Mouse (Mus musculus) neural tube, embryonic 11.5 days (tissue): ENCODE data around the gene Tekt2. TPM values are rescaled to one million over a fixed set of nuclear protein-coding genes. Genes with fewer than 3 reads are reported as not detected.

Source experiments
- ATAC-seq: fragments of 200-750 bp; cut with Nextera tagmentation; 2 replicates; pipeline ENCODE4 v1.8.0; 2017; ENCODE audit warnings: moderate number of reproducible peaks, mild to moderate bottlenecking, moderate TSS enrichment, moderate library complexity; ENCODE audit not compliant: insufficient read depth, low FRiP score, low TSS enrichment
- DNase-seq: peaks from one replicate; pipeline ENCODE4 v3.0.0-alpha.2; 2015; ENCODE audit warnings: low spot score
- H3K27ac ChIP-seq: fragments of 300-500 bp; sonication (generic); 2 replicates; pipeline ENCODE4 v1.5.1; 2014; ENCODE audit warnings: low read depth, mild to moderate bottlenecking, low read length
- H3K27me3 ChIP-seq: fragments of 300-500 bp; sonication (generic); 2 replicates; pipeline ENCODE4 v1.6.1; 2014; ENCODE audit warnings: mild to moderate bottlenecking, low read length, mixed read lengths; ENCODE audit not compliant: control insufficient read depth, insufficient read depth
- H3K36me3 ChIP-seq: fragments of 300-500 bp; sonication (generic); 2 replicates; pipeline ENCODE4 v1.6.1; 2014; ENCODE audit warnings: mild to moderate bottlenecking, low read length, moderate library complexity, mixed read lengths; ENCODE audit not compliant: control insufficient read depth, insufficient read depth
- H3K4me1 ChIP-seq: fragments of 300-500 bp; sonication (generic); 2 replicates; pipeline ENCODE4 v1.6.1; 2014; ENCODE audit warnings: low read length, mixed read lengths; ENCODE audit not compliant: control insufficient read depth, insufficient read depth
- H3K4me2 ChIP-seq: fragments of 300-500 bp; sonication (generic); 2 replicates; pipeline ENCODE4 v1.6.1; 2014; ENCODE audit warnings: low read depth, mild to moderate bottlenecking, moderate library complexity
- H3K4me3 ChIP-seq: fragments of 300-500 bp; sonication (generic); 2 replicates; pipeline ENCODE4 v1.5.1; 2014; ENCODE audit warnings: low read depth, low read length
- H3K9ac ChIP-seq: fragments of 300-500 bp; sonication (generic); 2 replicates; pipeline ENCODE4 v1.6.1; 2014; ENCODE audit warnings: mild to moderate bottlenecking, low read length
- H3K9me3 ChIP-seq: fragments of 300-500 bp; sonication (generic); 2 replicates; pipeline ENCODE4 v1.6.1; 2016; ENCODE audit warnings: low read length; ENCODE audit not compliant: control insufficient read depth
- WGBS: fragments of 180-500 bp; shearing (Covaris S2); extraction: QIAGEN DNeasy Blood & Tissue Kit; methylation state at CpG from one replicate; pipeline ENCODE4 v1.1.7; 2014; 5-methylcytosine and 5-hydroxymethylcytosine counted together
- polyA plus RNA-seq: library from polyadenylated mRNA; unstranded; fragments of >200 nt; fragmentation: Nextera tagmentation; extraction: Ambion mirVana; gene quantifications from 2 replicates; pipeline ENCODE4 v1.2.1, GENCODE M21; 2014

Tekt2 gene
- polyA plus RNA-seq, 1 experiment from 2014 or later = 1.2 TPM

GRCm38 (mm10) chr4:126313202-126313601, 12.3 kb downstream of the Tekt2 start:
- Histone ChIP-seq H3K27me3 (no peaks in the 10 kb centered on the region), H3K4me3 (no peak overlapping the region), H3K4me1 (no peaks in the 10 kb centered on the region), H3K9ac (no peak overlapping the region), H3K4me2 (no peak overlapping the region), H3K27ac (no peak overlapping the region), H3K9me3 (no peaks in the 10 kb centered on the region), H3K36me3 (peaks cover 17% of the 10 kb centered on the region)
- ATAC-seq (no peak), DNase-seq (no peak)
- 40% methylated on average over 5 of the region's 5 CpGs for WGBS

GRCm38 (mm10) chr4:126311566-126312200, 13.8 kb downstream of the Tekt2 start:
- DNase-seq = no peak
- H3K27me3 ChIP-seq = no peaks in the 10 kb centered on the region
- no peak for ATAC-seq
- H3K4me2 ChIP-seq = no peak overlapping the region
- no peak overlapping the region for H3K9ac ChIP-seq
- 83% methylated on average over 16 of the region's 16 CpGs for WGBS
- H3K4me1 ChIP-seq = no peaks in the 10 kb centered on the region
- H3K4me3 ChIP-seq = no peak overlapping the region
- H3K36me3 ChIP-seq = peaks cover 10% of the 10 kb centered on the region
- H3K27ac ChIP-seq = no peak overlapping the region
- H3K9me3 ChIP-seq = no peaks in the 10 kb centered on the region

- Histone ChIP-seq H3K27me3 (no peaks in the 10 kb centered on the region), H3K4me3 (no peak overlapping the region), H3K27ac (no peak overlapping the region), H3K36me3 (no peaks in the 10 kb centered on the region), H3K4me1 (no peaks in the 10 kb centered on the region), H3K9me3 (no peaks in the 10 kb centered on the region), H3K9ac (no peak overlapping the region), H3K4me2 (no peak overlapping the region)
- no peak for DNase-seq
- 63% methylated on average over 7 of the region's 7 CpGs for WGBS
- ATAC-seq = 0 out of 2 replicates have a peak, but pooled peaks have one; percentile 27
Observed at GRCm38 (mm10) chr4:126310344-126310743, 15.1 kb downstream of the Tekt2 start.

- no peak overlapping the region for H3K9ac ChIP-seq
- ATAC-seq (peak; percentile 78), DNase-seq (peak; percentile 94)
- H3K4me2 ChIP-seq = peak overlapping the region; percentile 39
- H3K4me1 ChIP-seq = no peaks in the 10 kb centered on the region
- no peaks in the 10 kb centered on the region for H3K27me3 ChIP-seq
- 0% methylated on average over 7 of the region's 7 CpGs for WGBS
- peak overlapping the region; percentile 12; the same call in 1 of the 2 replicates for H3K4me3 ChIP-seq
- no peaks in the 10 kb centered on the region for H3K36me3 ChIP-seq
- H3K9me3 ChIP-seq = no peaks in the 10 kb centered on the region
- H3K27ac ChIP-seq = no peak overlapping the region
Observed at GRCm38 (mm10) chr4:126309922-126310309, 15.6 kb downstream of the Tekt2 start.

DNA sequence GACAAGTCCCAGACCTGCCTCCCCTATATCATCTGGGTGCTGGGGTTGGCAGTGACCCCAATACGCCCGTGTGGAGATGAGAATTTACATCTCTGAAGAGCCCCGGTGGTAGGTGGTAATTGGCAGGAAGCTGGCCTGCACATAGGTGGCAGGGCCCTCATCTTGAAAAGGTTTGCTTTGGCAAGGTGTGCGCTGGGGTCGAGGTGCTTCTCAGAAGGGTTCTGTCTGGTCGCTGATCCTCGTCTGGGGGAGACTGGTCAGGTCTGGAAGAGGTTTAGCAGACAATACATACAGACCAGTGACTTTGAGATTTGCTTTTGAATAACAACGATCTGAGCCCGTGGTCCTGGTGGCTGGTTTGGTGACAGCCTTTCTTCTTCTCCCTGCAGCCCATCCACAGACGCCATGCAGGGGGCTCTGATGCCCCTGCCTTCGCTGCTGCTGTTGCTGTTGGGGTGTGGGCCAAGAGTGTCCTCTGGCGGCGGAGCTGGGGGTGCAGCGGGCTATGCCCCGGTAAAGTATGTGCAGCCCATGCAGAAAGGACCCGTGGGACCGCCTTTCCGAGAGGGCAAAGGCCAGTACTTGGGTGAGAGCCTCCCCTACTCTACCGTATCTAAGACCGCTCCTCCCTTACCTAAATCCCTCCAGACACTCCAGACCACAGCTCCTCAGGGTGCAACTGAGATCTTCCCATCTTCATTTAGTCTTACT, 16.1 kb downstream of the Tekt2 start:
- Histone ChIP-seq H3K27me3 (no peaks in the 10 kb centered on the region), H3K9me3 (no peaks in the 10 kb centered on the region), H3K4me1 (no peaks in the 10 kb centered on the region), H3K9ac (no peak overlapping the region), H3K36me3 (no peaks in the 10 kb centered on the region), H3K4me3 (peak overlapping the region; percentile 12; the same call in 1 of the 2 replicates), H3K27ac (no peak overlapping the region), H3K4me2 (peak overlapping the region; percentile 39)
- DNase-seq = no peak
- peak; percentile 63 for ATAC-seq
- WGBS = 16% methylated on average over 20 of the region's 20 CpGs

- DNase-seq (no peak), ATAC-seq (no peak)
- Histone ChIP-seq H3K9me3 (no peaks in the 10 kb centered on the region), H3K4me2 (no peak overlapping the region), H3K4me3 (no peak overlapping the region), H3K36me3 (no peaks in the 10 kb centered on the region), H3K4me1 (no peaks in the 10 kb centered on the region), H3K9ac (no peak overlapping the region), H3K27me3 (peaks cover 10% of the 10 kb centered on the region), H3K27ac (no peak overlapping the region)
- 30% methylated on average over 2 of the region's 2 CpGs for WGBS
Observed at GRCm38 (mm10) chr4:126306827-126307226, 18.7 kb downstream of the Tekt2 start.

DNA sequence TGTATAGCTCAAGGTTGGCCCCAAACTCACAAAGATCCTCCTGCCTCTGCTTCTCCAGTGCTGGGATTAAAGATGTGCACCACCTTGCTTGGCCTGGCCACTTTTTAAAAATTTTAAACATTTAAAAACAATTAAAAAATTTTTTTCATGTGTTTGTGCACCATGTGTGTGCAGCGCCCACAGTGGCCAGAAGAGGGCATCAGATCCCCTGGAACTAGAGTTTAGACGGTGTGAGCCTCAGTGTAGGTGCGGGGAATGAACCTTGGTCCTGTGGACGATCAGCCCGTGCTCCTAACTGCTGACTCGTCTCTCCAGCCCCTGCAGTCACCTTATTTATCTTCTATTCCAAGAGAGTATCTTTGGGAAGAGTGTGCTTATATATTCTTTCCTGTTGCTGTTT, 19.4 kb downstream of the Tekt2 start:
- H3K36me3 ChIP-seq = no peaks in the 10 kb centered on the region
- peaks cover 18% of the 10 kb centered on the region for H3K27me3 ChIP-seq
- no peaks in the 10 kb centered on the region for H3K9me3 ChIP-seq
- H3K9ac ChIP-seq = no peak overlapping the region
- peaks cover 6% of the 10 kb centered on the region for H3K4me1 ChIP-seq
- H3K4me3 ChIP-seq = no peak overlapping the region
- no peak overlapping the region for H3K27ac ChIP-seq
- DNase-seq (no peak), ATAC-seq (no peak)
- 93% methylated on average over 6 of the region's 6 CpGs for WGBS
- no peak overlapping the region for H3K4me2 ChIP-seq

- Histone ChIP-seq H3K4me3 (no peak overlapping the region), H3K4me2 (no peak overlapping the region), H3K36me3 (no peaks in the 10 kb centered on the region), H3K9ac (no peak overlapping the region), H3K9me3 (no peaks in the 10 kb centered on the region), H3K27me3 (peaks cover 24% of the 10 kb centered on the region), H3K27ac (no peak overlapping the region), H3K4me1 (peaks cover 9% of the 10 kb centered on the region)
- 92% methylated on average over 1 of the region's 1 CpGs for WGBS
- ATAC-seq (no peak), DNase-seq (no peak)
Observed at GRCm38 (mm10) chr4:126305428-126305827, 20.1 kb downstream of the Tekt2 start.

DNA sequence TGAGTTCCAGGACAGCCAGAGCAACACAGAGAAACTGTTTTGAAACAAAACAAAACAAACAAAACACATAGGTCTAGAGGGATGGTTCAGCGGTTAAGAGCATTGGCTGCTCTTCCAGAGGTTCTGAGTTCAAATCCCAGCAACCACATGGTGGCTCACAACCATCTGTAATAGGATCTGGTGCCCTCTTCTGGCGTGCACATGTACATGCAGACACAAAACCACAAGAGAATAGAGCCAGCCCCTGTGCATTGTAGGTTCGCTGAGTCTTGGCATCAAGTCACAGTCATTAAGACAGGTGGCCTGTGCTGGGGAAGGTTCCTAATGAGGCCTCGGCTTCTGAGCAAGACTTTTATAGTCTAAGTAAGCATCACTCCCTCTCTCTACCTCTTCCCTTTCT, 21.6 kb downstream of the Tekt2 start:
- Histone ChIP-seq H3K4me1 (peaks cover 9% of the 10 kb centered on the region), H3K27me3 (peaks cover 34% of the 10 kb centered on the region), H3K4me2 (no peak overlapping the region), H3K4me3 (no peak overlapping the region), H3K9ac (no peak overlapping the region), H3K27ac (no peak overlapping the region), H3K9me3 (no peaks in the 10 kb centered on the region), H3K36me3 (no peaks in the 10 kb centered on the region)
- DNase-seq (no peak), ATAC-seq (no peak)
- WGBS = 59% methylated on average over 4 of the region's 4 CpGs
